Mouse (Mus musculus): Measurements from ENCODE around the gene Unc119. TPM values are rescaled to one million over a fixed set of nuclear protein-coding genes. Genes with fewer than 3 reads are reported as not detected.
A peak's percentile ranks its signal among the peaks of the same experiment; 100 is the strongest.

Gene Unc119
- total RNA-seq (2021) = 10 to 100 TPM; 28.2 to 30.6 TPM
- long read RNA-seq, experiment 1, transcript Unc119-201 (5 exons, 1,329 nt) = major isoform, 26 of 32 reads
- long read RNA-seq, experiment 1, partial matches to known transcripts = 2 of 32 reads
- long read RNA-seq, experiment 1, other reads (novel, unspliced or antisense) = 3 of 32 reads
- long read RNA-seq, experiment 2, transcript Unc119-201 (5 exons, 1,329 nt) = major isoform, 25 of 30 reads
- long read RNA-seq, experiment 2, partial matches to known transcripts = 1 of 30 reads
- long read RNA-seq, experiment 2, other reads (novel, unspliced or antisense) = 1 of 30 reads

- peak in 1 of 2 experiments; percentile 69 for DNase-seq (ENCODE audit: low spot score in 2 of 2)
- intact Hi-C loops (cut with DNase I) = loop anchor here (5.0 kb wide), 1 partner anchor 81 kb away; the partner anchor contains the start of gene 2610507B11Rik
These were observed at the start of gene Unc119 for GRCm38 (mm10) chr11:78343381-78344327. Gene Unc119 (plus strand): TSS chr11:78343482.

- intact Hi-C loops (cut with DNase I) = no loop called here
- no peak for DNase-seq (ENCODE audit: low spot score in 2 of 2)
These were observed 48.7 kb upstream of the Unc119 start for GRCm38 (mm10) chr11:78294585-78294984.

GRCm38 (mm10) chr11:78300917-78301316, 42.4 kb upstream of the Unc119 start:
- intact Hi-C loops (cut with DNase I) = loop anchor here (1.0 kb wide), 1 partner anchor 27 kb away; the partner anchor contains the start of gene Pigs
- DNase-seq (ENCODE audit: low spot score in 2 of 2) = peak in 1 of 2 experiments; percentile 40

- intact Hi-C loops (cut with DNase I) = loop anchor here (1.0 kb wide), 1 partner anchor 27 kb away; the partner anchor contains the start of gene Pigs
- peak; percentile 91 to 94 for DNase-seq (ENCODE audit: low spot score in 2 of 2)
These were observed 41.8 kb upstream of the Unc119 start, which contains the start of gene Spag5 for GRCm38 (mm10) chr11:78301357-78302084. Gene Spag5 (plus strand): TSS chr11:78301529.

GRCm38 (mm10) chr11:78305272-78305671, 38.0 kb upstream of the Unc119 start:
- DNase-seq (ENCODE audit: low spot score in 2 of 2) = no peak
- intact Hi-C loops (cut with DNase I) = no loop called here

- no peak for DNase-seq (ENCODE audit: low spot score in 2 of 2)
- intact Hi-C loops (cut with DNase I) = no loop called here
These were observed 32.3 kb upstream of the Unc119 start for GRCm38 (mm10) chr11:78310861-78311511.

- no peak for DNase-seq (ENCODE audit: low spot score in 2 of 2)
- intact Hi-C loops (cut with DNase I) = no loop called here
These were observed 29.6 kb upstream of the Unc119 start for GRCm38 (mm10) chr11:78313662-78314061.

- intact Hi-C loops (cut with DNase I) = no loop called here
- DNase-seq (ENCODE audit: low spot score in 2 of 2) = no peak
These were observed 24.9 kb upstream of the Unc119 start for GRCm38 (mm10) chr11:78318411-78318810.

GRCm38 (mm10) chr11:78322076-78322831, 21.0 kb upstream of the Unc119 start:
- peak; percentile 42 to 59 for DNase-seq (ENCODE audit: low spot score in 2 of 2)
- intact Hi-C loops (cut with DNase I) = no loop called here

GRCm38 (mm10) chr11:78322860-78323259, 20.4 kb upstream of the Unc119 start, which contains the start of gene Aldoc:
Gene Aldoc (plus strand): TSS chr11:78322968.
- intact Hi-C loops (cut with DNase I) = no loop called here
- peak; percentile 71 to 72 for DNase-seq (ENCODE audit: low spot score in 2 of 2)

- peak; percentile 36 to 46 for DNase-seq (ENCODE audit: low spot score in 2 of 2)
- intact Hi-C loops (cut with DNase I) = no loop called here
These were observed 19.1 kb upstream of the Unc119 start for GRCm38 (mm10) chr11:78324000-78324785.

GRCm38 (mm10) chr11:78324965-78325364, 18.3 kb upstream of the Unc119 start:
- intact Hi-C loops (cut with DNase I) = loop anchor here (5.0 kb wide), 1 partner anchor 63 kb away; the partner anchor contains the start of gene 2610507B11Rik
- no peak for DNase-seq (ENCODE audit: low spot score in 2 of 2)

- DNase-seq (ENCODE audit: low spot score in 2 of 2) = no peak
- intact Hi-C loops (cut with DNase I) = loop anchor here (5.0 kb wide), 1 partner anchor 65 kb away; the partner anchor contains the start of gene 2610507B11Rik
These were observed 16.1 kb upstream of the Unc119 start for GRCm38 (mm10) chr11:78327215-78327614.

- DNase-seq (ENCODE audit: low spot score in 2 of 2) = peak; percentile 94 to 96
- intact Hi-C loops (cut with DNase I) = loop anchor here (1.0 to 5.0 kb wide), 2 partner anchors 27 to 66 kb away; partner anchors contain the start of genes 2610507B11Rik and Spag5
These were observed 15.4 kb upstream of the Unc119 start, which contains the start of gene Pigs for GRCm38 (mm10) chr11:78327634-78328511. Gene Pigs (plus strand): TSS chr11:78328415.

- DNase-seq (ENCODE audit: low spot score in 2 of 2) = no peak
- intact Hi-C loops (cut with DNase I) = loop anchor here (1.0 to 5.0 kb wide), 2 partner anchors 27 to 66 kb away; partner anchors contain the start of genes 2610507B11Rik and Spag5
These were observed 14.7 kb upstream of the Unc119 start for GRCm38 (mm10) chr11:78328512-78329056.

GRCm38 (mm10) chr11:78332676-78333075, 10.6 kb upstream of the Unc119 start:
- no peak for DNase-seq (ENCODE audit: low spot score in 2 of 2)
- intact Hi-C loops (cut with DNase I) = no loop called here
